Mouse (Mus musculus) megakaryocyte-erythroid progenitor cell, adult 5 weeks (primary cell): ENCODE measurements around the gene Saa3. TPM values are rescaled to one million over a fixed set of nuclear protein-coding genes. Genes with fewer than 3 reads are reported as not detected.

Experiments
- polyA plus RNA-seq: library from polyadenylated mRNA; stranded (reverse); fragments of >175 nt; gene quantifications from 2 replicates; pipeline ENCODE4 v1.2.3, GENCODE M21; 2012

The Saa3 gene
- polyA plus RNA-seq: 0.67 and 1.6 TPM in 2 replicates

DNA sequence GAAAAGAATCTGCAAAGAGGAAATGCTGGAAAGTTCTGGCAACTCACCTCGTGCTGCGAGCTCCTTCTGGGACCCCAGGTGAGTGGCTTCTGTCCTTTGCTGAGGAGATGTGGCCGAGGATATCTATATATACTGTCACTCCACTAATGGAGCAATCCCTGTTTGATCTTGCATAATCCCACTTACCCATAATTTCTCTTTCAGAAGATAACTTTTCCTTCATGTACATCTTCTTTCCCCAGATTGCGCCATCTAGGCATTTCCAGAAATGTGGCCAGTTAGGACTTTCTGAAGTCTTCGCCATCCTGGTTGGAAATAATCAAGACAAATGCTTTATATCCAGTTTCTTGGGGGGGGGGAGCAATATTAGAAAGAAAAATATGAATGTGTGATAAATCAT, at the start of gene Saa3:
TSS of gene Saa3 (minus strand) at position 101 of the 400 bp plus-strand sequence.

DNA sequence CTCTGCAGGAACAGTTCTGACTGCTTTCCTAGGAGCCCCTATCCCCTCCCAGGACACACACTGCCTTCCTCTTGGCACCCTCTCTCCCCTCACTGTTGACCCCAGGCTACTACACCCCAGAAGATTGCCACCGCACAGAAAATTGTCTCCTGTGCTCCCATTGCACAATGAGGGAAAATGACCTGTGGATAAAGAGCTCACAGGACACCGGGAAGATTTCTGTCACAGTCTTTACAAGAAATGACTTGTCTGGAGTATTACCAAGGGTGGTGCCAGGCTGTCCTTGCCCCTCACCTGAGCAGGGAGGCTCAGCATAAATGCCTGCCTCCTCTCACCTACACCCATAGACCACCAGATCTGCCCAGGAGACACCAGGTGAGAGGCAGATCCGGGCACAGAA, 36.0 kb upstream of the Saa3 start, which contains the start of gene Saa2:
TSS of gene Saa2 (plus strand) at position 301 of the 400 bp plus-strand sequence.

DNA sequence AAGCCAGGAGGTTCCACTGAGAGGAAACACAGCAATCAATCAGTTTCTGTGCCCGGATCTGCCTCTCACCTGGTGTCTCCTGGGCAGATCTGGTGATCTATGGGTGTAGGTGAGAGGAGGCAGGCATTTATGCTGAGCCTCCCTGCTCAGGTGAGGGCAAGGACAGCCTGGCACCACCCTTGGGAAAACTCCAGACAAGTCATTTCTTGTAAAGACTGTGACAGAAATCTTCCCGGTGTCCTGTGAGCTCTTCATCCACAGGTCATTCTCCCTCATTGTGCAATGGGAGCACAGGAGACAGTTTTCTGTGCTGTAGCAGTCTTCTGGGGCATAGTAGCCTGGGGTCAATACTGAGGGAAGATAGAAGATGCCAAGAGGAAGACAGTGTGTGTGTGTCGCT, 27.4 kb upstream of the Saa3 start, which contains the start of gene Saa1:
TSS of gene Saa1 (minus strand) at position 101 of the 400 bp plus-strand sequence.

DNA sequence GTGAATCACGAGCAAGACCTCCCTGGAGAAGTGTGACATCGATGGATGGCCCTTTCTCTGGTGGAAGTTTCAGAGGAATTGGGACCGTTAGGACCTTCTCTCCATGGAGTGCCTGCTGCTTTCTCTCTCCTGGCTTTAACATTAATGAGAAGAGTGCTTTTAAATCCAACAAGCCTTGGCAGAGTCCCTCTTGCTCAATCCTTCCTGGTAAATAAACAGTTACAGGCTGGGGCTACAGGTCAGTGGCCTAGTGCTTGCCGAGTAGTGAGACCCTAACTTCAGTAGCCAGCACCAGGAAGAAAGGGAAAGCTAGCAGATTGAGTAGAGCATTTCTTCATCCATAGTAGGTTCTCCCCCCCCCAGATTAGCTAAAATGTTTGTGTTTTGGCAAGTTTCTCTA, 17.0 kb upstream of the Saa3 start, which contains the start of gene Saa4:
TSS of gene Saa4 (minus strand) at position 146 of the 400 bp plus-strand sequence.

DNA sequence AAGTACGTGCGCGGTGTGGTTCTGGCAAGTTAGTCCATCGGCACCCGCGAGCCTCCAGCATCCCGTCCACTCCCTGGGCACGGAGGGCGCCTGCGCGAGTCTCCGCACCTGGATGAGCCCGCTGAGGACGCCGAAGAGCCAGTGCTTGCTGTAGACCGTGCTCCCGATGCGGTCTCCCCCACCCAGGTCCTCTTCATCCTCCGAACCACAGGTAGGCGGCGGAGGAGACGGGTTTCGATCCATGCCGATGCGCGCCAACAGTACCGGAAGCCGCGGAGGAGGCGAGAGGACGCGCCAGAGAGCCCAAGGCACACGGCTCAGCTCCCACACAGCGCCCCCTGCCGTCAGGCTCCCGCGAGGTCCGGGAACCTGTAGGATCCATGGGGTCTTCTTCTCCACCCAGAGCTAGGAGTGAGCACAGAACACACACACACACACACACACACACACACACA, 5.1 kb downstream of the Saa3 start, which contains the start of gene Saal1:
TSS of gene Saal1 (minus strand) at position 291 of the 455 bp plus-strand sequence.

DNA sequence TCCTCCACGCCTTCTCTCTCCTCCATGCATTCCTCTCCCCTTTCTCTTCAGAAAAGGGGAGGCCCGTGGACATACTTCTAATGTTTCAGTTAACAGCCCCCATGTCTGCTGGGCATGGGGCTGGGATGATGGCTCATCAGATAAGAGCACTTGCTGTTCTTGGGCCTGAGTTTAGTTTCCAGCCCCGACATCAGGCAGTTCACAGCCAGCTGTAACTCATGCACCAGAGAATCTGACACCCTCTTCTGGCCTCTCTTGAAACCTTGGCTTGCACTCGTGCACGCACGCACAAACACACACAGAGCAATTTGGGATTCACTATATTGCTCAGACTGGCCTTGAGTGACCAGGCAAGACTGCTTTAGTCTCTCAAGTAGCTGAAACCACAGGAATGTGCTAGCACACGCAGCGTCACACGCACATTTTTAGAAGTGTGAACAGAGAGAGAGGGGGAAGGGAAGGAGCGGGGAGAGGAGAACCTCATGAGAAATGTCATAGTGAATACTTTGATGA, 43.3 kb downstream of the Saa3 start, which contains the start of gene Tph1:
TSS of gene Tph1 (minus strand) at position 378 of the 513 bp plus-strand sequence.

Other genes with a start within 250 kb of the Saa3 start
- 3.9 and 4.1 TPM in 2 replicates for gene Sergef, start 75.9 kb downstream of the Saa3 start, polyA plus RNA-seq
- not detected in 2 replicates for gene Tph1, start 43.2 kb downstream of the Saa3 start, polyA plus RNA-seq
- 3.0 and 3.6 TPM in 2 replicates for gene Saal1, start 5.0 kb downstream of the Saa3 start, polyA plus RNA-seq
- not detected in 2 replicates for gene Saa4, start 16.9 kb upstream of the Saa3 start, polyA plus RNA-seq
- gene Saa1, start 27.3 kb upstream of the Saa3 start, polyA plus RNA-seq: not detected in 2 replicates
- not detected in 2 replicates for gene Saa2, start 36.1 kb upstream of the Saa3 start, polyA plus RNA-seq
- gene Hps5, start 80.4 kb upstream of the Saa3 start, polyA plus RNA-seq: 5.2 and 5.6 TPM in 2 replicates
- gene Gtf2h1, start 80.4 kb upstream of the Saa3 start, polyA plus RNA-seq: 55.0 and 56.6 TPM in 2 replicates
- 463 and 545 TPM in 2 replicates for gene Ldha, start 125.8 kb upstream of the Saa3 start, polyA plus RNA-seq
- 0.10 TPM in 1 of 2 replicates, not detected in the other for gene Ldhc, start 145.5 kb upstream of the Saa3 start, polyA plus RNA-seq
- 55.0 and 55.2 TPM in 2 replicates for gene Tsg101, start 204.3 kb upstream of the Saa3 start, polyA plus RNA-seq
- gene Uevld, start 242.8 kb upstream of the Saa3 start, polyA plus RNA-seq: 0.19 and 0.26 TPM in 2 replicates